Mouse (Mus musculus): ENCODE measurements around the gene Eva1a. TPM values are rescaled to one million over a fixed set of nuclear protein-coding genes. Genes with fewer than 3 reads are reported as not detected.
A peak's percentile ranks its signal among the peaks of the same experiment; 100 is the strongest.

Eva1a gene
- polyA plus RNA-seq, 1 experiment from 2014 or later, result 5.2 TPM

DNA sequence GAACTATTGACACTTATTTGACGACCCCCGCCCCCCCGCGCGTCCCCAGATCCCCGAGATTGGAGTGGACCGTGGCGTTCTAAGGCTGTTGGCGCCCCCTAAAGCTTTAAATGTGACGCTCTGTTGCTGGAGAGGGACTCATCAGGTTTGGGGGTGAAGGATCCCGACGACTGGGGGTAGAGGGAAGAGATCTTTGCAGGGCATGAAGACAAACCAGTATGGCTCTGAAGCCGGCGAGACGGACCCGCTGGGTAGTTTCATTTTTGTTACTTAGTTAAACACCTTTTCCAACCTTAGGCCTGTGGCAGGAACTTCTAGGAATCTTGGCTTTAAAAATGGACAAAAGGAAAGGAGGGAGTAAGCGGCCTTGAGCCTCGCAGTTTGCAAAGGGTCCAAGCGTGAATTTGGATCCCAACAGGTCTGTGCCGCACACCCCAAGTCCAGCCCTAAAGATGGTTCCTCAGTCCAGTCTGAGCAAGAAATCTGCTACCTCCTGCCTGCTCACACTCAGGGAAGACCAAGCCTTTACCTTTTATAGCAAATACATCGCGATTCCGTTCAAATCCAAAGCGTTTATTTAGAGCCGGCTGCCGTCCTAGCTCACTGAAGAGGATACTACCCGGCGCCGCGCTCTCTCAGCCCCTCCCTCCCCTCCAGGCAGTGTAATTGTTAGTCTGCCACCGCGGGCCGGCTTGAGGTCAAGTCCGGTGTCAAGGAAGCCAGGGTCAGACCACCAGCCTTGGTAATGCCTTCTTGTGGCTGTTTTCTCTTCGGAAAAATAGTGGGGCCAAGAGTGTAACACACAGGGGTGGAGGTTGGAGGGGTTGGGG lies 1.7 kb downstream of the Eva1a start:
- Histone ChIP-seq H3K9ac (peak overlapping the region; percentile 62), H3K4me1 (replicated peaks) (peaks cover 17% of the 10 kb centered on the region), H3K4me3 (peak overlapping the region; percentile 66), H3K27me3 (peaks cover 16% of the 10 kb centered on the region; the same call in 1 of the 2 replicates), H3K36me3 (no peaks in the 10 kb centered on the region), H3K4me2 (peak overlapping the region; percentile 99), H3K27ac (peak overlapping the region; percentile 43), H3K9me3 (replicated peaks) (no peaks in the 10 kb centered on the region)
- no peak for ATAC-seq (replicated peaks; ENCODE audit: insufficient number of reproducible peaks, insufficient read depth, low FRiP score, low read depth)
- WGBS, result under 1% methylated on average over 35 of the region's 35 CpGs

- WGBS, result 63% methylated on average over 4 of the region's 4 CpGs
- ATAC-seq (replicated peaks; ENCODE audit: insufficient number of reproducible peaks, insufficient read depth, low FRiP score, low read depth), result no peak
- Histone ChIP-seq H3K9me3 (replicated peaks) (no peaks in the 10 kb centered on the region), H3K27ac (no peak overlapping the region), H3K4me2 (peak overlapping the region; percentile 99), H3K4me1 (replicated peaks) (peaks cover 17% of the 10 kb centered on the region), H3K9ac (no peak overlapping the region), H3K4me3 (peak overlapping the region; percentile 66; the same call in 1 of the 2 replicates), H3K36me3 (no peaks in the 10 kb centered on the region), H3K27me3 (peaks cover 16% of the 10 kb centered on the region; the same call in 1 of the 2 replicates)
Measured at GRCm38 (mm10) chr6:82043634-82044033, 2.8 kb downstream of the Eva1a start.

- WGBS, result 73% methylated on average over 4 of the region's 4 CpGs
- no peak for ATAC-seq (replicated peaks; ENCODE audit: insufficient number of reproducible peaks, insufficient read depth, low FRiP score, low read depth)
- Histone ChIP-seq H3K9ac (no peak overlapping the region), H3K27me3 (peaks cover 16% of the 10 kb centered on the region; the same call in 1 of the 2 replicates), H3K4me3 (no peak overlapping the region), H3K9me3 (replicated peaks) (no peaks in the 10 kb centered on the region), H3K27ac (no peak overlapping the region), H3K4me1 (replicated peaks) (peaks cover 17% of the 10 kb centered on the region), H3K4me2 (no peak overlapping the region), H3K36me3 (no peaks in the 10 kb centered on the region)
Measured at GRCm38 (mm10) chr6:82044509-82044908, 3.7 kb downstream of the Eva1a start.

DNA sequence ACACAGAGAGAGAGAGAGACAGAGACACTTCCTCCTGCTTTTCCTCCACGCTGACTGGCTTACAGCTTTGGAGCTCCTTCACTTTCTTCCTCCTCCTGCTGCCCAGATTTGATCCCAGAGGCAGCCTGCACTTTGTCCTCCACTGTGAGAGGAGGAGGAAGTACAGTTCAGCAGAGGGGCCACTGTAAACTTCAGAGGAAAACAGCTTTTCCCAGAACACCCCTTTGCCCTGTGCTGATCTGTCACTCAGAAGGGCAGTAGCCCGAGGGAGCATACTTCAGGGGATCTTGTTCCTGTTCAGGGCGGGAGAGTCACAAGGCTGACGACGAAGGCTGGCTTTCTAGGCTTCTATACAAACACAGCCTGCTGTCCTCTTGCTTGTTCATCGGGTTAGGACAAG lies 7.1 kb downstream of the Eva1a start:
- Histone ChIP-seq H3K4me2 (no peak overlapping the region), H3K27ac (no peak overlapping the region), H3K9me3 (replicated peaks) (no peaks in the 10 kb centered on the region), H3K27me3 (peaks cover 6% of the 10 kb centered on the region; the same call in 1 of the 2 replicates), H3K4me1 (replicated peaks) (peaks cover 14% of the 10 kb centered on the region), H3K4me3 (no peak overlapping the region), H3K9ac (no peak overlapping the region), H3K36me3 (no peaks in the 10 kb centered on the region)
- 59% methylated on average over 6 of the region's 6 CpGs for WGBS
- ATAC-seq (replicated peaks; ENCODE audit: insufficient number of reproducible peaks, insufficient read depth, low FRiP score, low read depth), result no peak

GRCm38 (mm10) chr6:82050201-82050600 lies 9.4 kb downstream of the Eva1a start:
- no peak overlapping the region for H3K4me3 ChIP-seq
- H3K4me1 ChIP-seq (replicated peaks), result peaks cover 14% of the 10 kb centered on the region
- no peak overlapping the region for H3K4me2 ChIP-seq
- no peak overlapping the region for H3K27ac ChIP-seq
- no peaks in the 10 kb centered on the region for H3K36me3 ChIP-seq
- 80% methylated on average over 9 of the region's 9 CpGs for WGBS
- no peaks in the 10 kb centered on the region for H3K27me3 ChIP-seq
- no peaks in the 10 kb centered on the region for H3K9me3 ChIP-seq (replicated peaks)
- ATAC-seq (replicated peaks; ENCODE audit: insufficient number of reproducible peaks, insufficient read depth, low FRiP score, low read depth), result no peak
- no peak overlapping the region for H3K9ac ChIP-seq

DNA sequence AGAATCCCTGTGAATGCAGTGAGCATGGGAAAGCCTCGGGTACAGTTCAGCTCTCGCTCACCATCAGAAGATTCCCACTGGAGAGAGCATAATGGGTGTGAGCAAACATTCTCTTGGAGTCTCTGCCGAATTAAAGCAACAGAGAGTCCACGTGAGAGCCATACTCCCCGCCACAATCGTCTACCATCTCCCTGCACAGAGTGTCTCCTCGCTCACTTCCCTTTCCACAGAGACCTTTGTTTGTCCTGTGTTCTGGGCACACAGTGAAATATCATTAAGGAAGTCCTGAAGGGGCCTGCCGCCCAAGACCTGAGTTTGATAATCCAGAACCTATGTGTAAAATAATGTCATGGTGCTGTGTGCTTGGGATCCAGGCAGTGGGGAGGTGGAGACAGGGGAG lies 10.7 kb downstream of the Eva1a start:
- WGBS, result 65% methylated on average over 8 of the region's 8 CpGs
- H3K9me3 ChIP-seq (replicated peaks), result no peaks in the 10 kb centered on the region

GRCm38 (mm10) chr6:82052047-82052725 lies 11.3 kb downstream of the Eva1a start:
- H3K4me1 ChIP-seq (replicated peaks), result no peaks in the 10 kb centered on the region

More for the DNA sequence above, 10.7 kb downstream of the Eva1a start:
- Histone ChIP-seq H3K4me2 (no peak overlapping the region), H3K4me3 (no peak overlapping the region), H3K27ac (no peak overlapping the region), H3K9ac (no peak overlapping the region), H3K36me3 (no peaks in the 10 kb centered on the region), H3K4me1 (replicated peaks) (peaks cover under 1% of the 10 kb centered on the region), H3K27me3 (no peaks in the 10 kb centered on the region)
- no peak for ATAC-seq (replicated peaks; ENCODE audit: insufficient number of reproducible peaks, insufficient read depth, low FRiP score, low read depth)

GRCm38 (mm10) chr6:82052726-82053118 lies 11.9 kb downstream of the Eva1a start:
- Histone ChIP-seq H3K9me3 (replicated peaks) (no peaks in the 10 kb centered on the region), H3K4me1 (replicated peaks) (no peaks in the 10 kb centered on the region), H3K36me3 (no peaks in the 10 kb centered on the region), H3K4me3 (no peak overlapping the region), H3K4me2 (no peak overlapping the region), H3K9ac (no peak overlapping the region), H3K27ac (no peak overlapping the region), H3K27me3 (no peaks in the 10 kb centered on the region)
- whole genome bisulfite sequencing, result 76% methylated on average over 2 of the region's 2 CpGs
- ATAC-seq (replicated peaks; ENCODE audit: insufficient number of reproducible peaks, insufficient read depth, low FRiP score, low read depth), result no peak

More at GRCm38 (mm10) chr6:82052047-82052725, 11.3 kb downstream of the Eva1a start:
- WGBS, result 78% methylated on average over 6 of the region's 6 CpGs
- ATAC-seq (replicated peaks; ENCODE audit: insufficient number of reproducible peaks, insufficient read depth, low FRiP score, low read depth), result no peak
- no peak overlapping the region for H3K9ac ChIP-seq
- no peak overlapping the region for H3K4me2 ChIP-seq
- no peak overlapping the region for H3K27ac ChIP-seq
- H3K27me3 ChIP-seq, result no peaks in the 10 kb centered on the region
- no peaks in the 10 kb centered on the region for H3K36me3 ChIP-seq
- H3K9me3 ChIP-seq (replicated peaks), result no peaks in the 10 kb centered on the region
- H3K4me3 ChIP-seq, result no peak overlapping the region

DNA sequence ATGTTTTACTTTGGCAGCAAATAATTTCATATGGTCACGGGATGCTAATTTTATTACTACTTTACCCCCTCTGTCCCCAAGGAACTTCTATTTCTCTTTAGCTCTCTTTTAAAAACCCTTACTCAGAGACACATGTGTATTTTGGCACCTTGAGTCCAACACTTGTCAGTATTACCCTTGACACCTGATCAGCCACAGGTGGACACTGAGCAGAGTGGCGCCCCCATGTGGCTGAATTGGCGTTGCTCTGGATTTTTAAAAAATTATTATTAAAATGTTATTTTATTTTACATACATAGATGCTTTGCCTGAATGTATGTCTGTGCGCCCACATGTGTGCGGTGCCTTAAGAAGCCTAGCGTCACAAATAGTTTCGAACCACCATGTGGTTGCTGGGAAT lies 14.0 kb downstream of the Eva1a start:
- H3K9ac ChIP-seq, result no peak overlapping the region
- no peaks in the 10 kb centered on the region for H3K27me3 ChIP-seq
- no peaks in the 10 kb centered on the region for H3K9me3 ChIP-seq (replicated peaks)
- WGBS, result 73% methylated on average over 7 of the region's 7 CpGs
- H3K27ac ChIP-seq, result no peak overlapping the region
- no peaks in the 10 kb centered on the region for H3K36me3 ChIP-seq
- H3K4me1 ChIP-seq (replicated peaks), result no peaks in the 10 kb centered on the region
- H3K4me2 ChIP-seq, result no peak overlapping the region
- no peak for ATAC-seq (replicated peaks; ENCODE audit: insufficient number of reproducible peaks, insufficient read depth, low FRiP score, low read depth)
- H3K4me3 ChIP-seq, result no peak overlapping the region

DNA sequence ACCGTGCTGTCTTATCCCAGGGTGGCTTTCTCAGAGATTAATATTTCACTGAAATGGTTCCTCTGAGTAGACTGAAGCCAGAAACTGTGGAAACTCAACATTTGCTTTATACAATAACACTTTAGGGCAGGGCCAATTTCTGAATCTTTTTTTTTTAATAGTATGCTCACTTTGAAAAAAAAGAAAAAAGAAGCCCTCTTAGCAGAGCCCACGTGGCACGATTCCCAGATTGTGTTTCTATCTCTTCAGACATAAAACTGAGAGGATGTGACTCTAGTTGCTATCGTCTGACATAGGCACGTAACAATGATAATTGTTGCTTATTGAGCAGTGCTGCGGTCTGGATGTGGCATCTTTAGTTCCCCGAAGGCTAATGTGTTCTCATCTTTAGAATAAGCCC lies 19.1 kb downstream of the Eva1a start:
- H3K9me3 ChIP-seq (replicated peaks), result no peaks in the 10 kb centered on the region
- no peak for ATAC-seq (replicated peaks; ENCODE audit: insufficient number of reproducible peaks, insufficient read depth, low FRiP score, low read depth)
- no peaks in the 10 kb centered on the region for H3K27me3 ChIP-seq
- no peaks in the 10 kb centered on the region for H3K36me3 ChIP-seq
- H3K4me1 ChIP-seq (replicated peaks), result no peaks in the 10 kb centered on the region
- H3K4me2 ChIP-seq, result no peak overlapping the region
- WGBS, result 58% methylated on average over 7 of the region's 7 CpGs
- H3K9ac ChIP-seq, result no peak overlapping the region
- no peak overlapping the region for H3K4me3 ChIP-seq
- no peak overlapping the region for H3K27ac ChIP-seq

GRCm38 (mm10) chr6:82065230-82065629 lies 24.4 kb downstream of the Eva1a start:
- ATAC-seq (replicated peaks; ENCODE audit: insufficient number of reproducible peaks, insufficient read depth, low FRiP score, low read depth), result no peak
- no peak overlapping the region for H3K9ac ChIP-seq
- no peak overlapping the region for H3K4me2 ChIP-seq
- no peaks in the 10 kb centered on the region for H3K36me3 ChIP-seq
- H3K4me1 ChIP-seq (replicated peaks), result no peaks in the 10 kb centered on the region
- H3K27ac ChIP-seq, result no peak overlapping the region
- WGBS, result 82% methylated on average over 5 of the region's 5 CpGs
- H3K27me3 ChIP-seq, result no peaks in the 10 kb centered on the region
- no peak overlapping the region for H3K4me3 ChIP-seq
- H3K9me3 ChIP-seq (replicated peaks), result no peaks in the 10 kb centered on the region
